Mouse (Mus musculus): ENCODE results near the gene Cmtm2b. TPM values are rescaled to one million over a fixed set of nuclear protein-coding genes. Genes with fewer than 3 reads are reported as not detected.
A peak's percentile ranks its signal among the peaks of the same experiment; 100 is the strongest.

Gene Cmtm2b
- polyA plus RNA-seq, 1 experiment from 2014 or later, result not detected

GRCm38 (mm10) chr8:104333786-104334185 lies 11.8 kb downstream of the Cmtm2b start:
- no peaks in the 10 kb centered on the region for H3K36me3 ChIP-seq
- no peak overlapping the region for H3K4me3 ChIP-seq
- ATAC-seq (ENCODE audit: low read depth), result no peak
- H3K4me2 ChIP-seq, result no peak overlapping the region
- no peak overlapping the region for H3K9ac ChIP-seq
- no peak overlapping the region for H3K27ac ChIP-seq (replicated peaks)
- no peaks in the 10 kb centered on the region for H3K4me1 ChIP-seq (replicated peaks)
- H3K9me3 ChIP-seq, result no peaks in the 10 kb centered on the region
- 85% methylated on average over 5 of the region's 5 CpGs for WGBS
- no peaks in the 10 kb centered on the region for H3K27me3 ChIP-seq

GRCm38 (mm10) chr8:104334196-104334595 lies 12.2 kb downstream of the Cmtm2b start:
- WGBS, result 63% methylated on average over 1 of the region's 1 CpGs
- H3K27ac ChIP-seq (replicated peaks), result no peak overlapping the region
- no peaks in the 10 kb centered on the region for H3K4me1 ChIP-seq (replicated peaks)
- H3K9ac ChIP-seq, result no peak overlapping the region
- no peaks in the 10 kb centered on the region for H3K9me3 ChIP-seq
- no peaks in the 10 kb centered on the region for H3K36me3 ChIP-seq
- ATAC-seq (ENCODE audit: low read depth), result no peak
- H3K4me3 ChIP-seq, result no peak overlapping the region
- no peak overlapping the region for H3K4me2 ChIP-seq
- H3K27me3 ChIP-seq, result no peaks in the 10 kb centered on the region

DNA sequence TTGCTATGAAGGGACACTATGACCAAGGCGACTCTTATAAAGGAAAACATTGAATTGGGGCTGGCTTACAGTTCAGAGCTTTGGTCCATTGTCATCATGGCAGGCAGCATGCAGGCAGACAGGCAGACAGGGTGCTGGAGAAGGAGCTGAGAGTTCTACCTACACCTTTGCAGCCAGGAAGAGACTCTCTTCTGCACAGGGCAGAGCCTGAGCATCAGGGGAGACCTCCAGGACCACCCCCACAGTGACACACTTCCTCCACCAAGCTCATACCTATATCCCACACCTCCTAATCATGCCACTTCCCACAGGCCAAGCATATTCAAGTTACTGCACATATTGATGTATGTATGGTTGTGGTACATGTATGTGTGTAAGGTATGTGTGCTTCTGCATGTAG lies 14.8 kb downstream of the Cmtm2b start:
- WGBS, result 86% methylated on average over 1 of the region's 1 CpGs
- no peaks in the 10 kb centered on the region for H3K9me3 ChIP-seq
- H3K4me1 ChIP-seq (replicated peaks), result peaks cover 13% of the 10 kb centered on the region
- no peak overlapping the region for H3K27ac ChIP-seq (replicated peaks)
- H3K27me3 ChIP-seq, result no peaks in the 10 kb centered on the region
- no peaks in the 10 kb centered on the region for H3K36me3 ChIP-seq
- no peak overlapping the region for H3K4me3 ChIP-seq
- no peak overlapping the region for H3K9ac ChIP-seq
- no peak for ATAC-seq (ENCODE audit: low read depth)
- no peak overlapping the region for H3K4me2 ChIP-seq

- no peak overlapping the region for H3K9ac ChIP-seq
- no peaks in the 10 kb centered on the region for H3K36me3 ChIP-seq
- H3K9me3 ChIP-seq, result no peaks in the 10 kb centered on the region
- H3K4me1 ChIP-seq (replicated peaks), result peaks cover 13% of the 10 kb centered on the region
- no peaks in the 10 kb centered on the region for H3K27me3 ChIP-seq
- 53% methylated on average over 3 of the region's 3 CpGs for WGBS
- H3K4me3 ChIP-seq, result no peak overlapping the region
- H3K4me2 ChIP-seq, result no peak overlapping the region
- no peak overlapping the region for H3K27ac ChIP-seq (replicated peaks)
- ATAC-seq (ENCODE audit: low read depth), result no peak
Measured at GRCm38 (mm10) chr8:104337890-104338289, 15.9 kb downstream of the Cmtm2b start.

- 20% methylated on average over 16 of the region's 18 CpGs for WGBS
- Histone ChIP-seq H3K4me2 (peak within 1 kb of the TSS; percentile 86), H3K27me3 (no peaks in the 10 kb centered on the region), H3K36me3 (no peaks in the 10 kb centered on the region), H3K4me3 (peak within 1 kb of the TSS; percentile 60), H3K4me1 (replicated peaks) (peaks cover 16% of the 10 kb centered on the region), H3K9ac (peak within 1 kb of the TSS; percentile 78), H3K9me3 (no peaks in the 10 kb centered on the region), H3K27ac (replicated peaks) (no peak within 1 kb of the TSS)
- no peak; the same call in 1 of the 2 replicates for ATAC-seq (ENCODE audit: low read depth)
Measured at GRCm38 (mm10) chr8:104339229-104339982, 17.4 kb downstream of the Cmtm2b start, which contains the start of gene Cmtm3. TSS of gene Cmtm3 (plus strand) at chr8:104339410.

GRCm38 (mm10) chr8:104339983-104340232 lies 17.9 kb downstream of the Cmtm2b start:
- Histone ChIP-seq H3K36me3 (no peaks in the 10 kb centered on the region), H3K4me1 (replicated peaks) (peaks cover 16% of the 10 kb centered on the region), H3K9me3 (no peaks in the 10 kb centered on the region), H3K9ac (peak overlapping the region; percentile 78), H3K27me3 (no peaks in the 10 kb centered on the region), H3K4me2 (peak overlapping the region; percentile 86), H3K27ac (replicated peaks) (no peak overlapping the region), H3K4me3 (peak overlapping the region; percentile 60)
- WGBS, result 0% methylated on average over 6 of the region's 6 CpGs
- peak; percentile 9 for ATAC-seq (ENCODE audit: low read depth)

GRCm38 (mm10) chr8:104340233-104341105 lies 18.4 kb downstream of the Cmtm2b start:
- ATAC-seq (ENCODE audit: low read depth), result peak; percentile 77
- peak overlapping the region; percentile 86 for H3K4me2 ChIP-seq
- H3K4me1 ChIP-seq (replicated peaks), result peaks cover 16% of the 10 kb centered on the region
- H3K4me3 ChIP-seq, result peak overlapping the region; percentile 60
- under 1% methylated on average over 51 of the region's 54 CpGs for WGBS
- H3K36me3 ChIP-seq, result no peaks in the 10 kb centered on the region
- peak overlapping the region; percentile 75 for H3K27ac ChIP-seq (replicated peaks)
- peak overlapping the region; percentile 78 for H3K9ac ChIP-seq
- H3K27me3 ChIP-seq, result no peaks in the 10 kb centered on the region
- H3K9me3 ChIP-seq, result no peaks in the 10 kb centered on the region

- under 1% methylated on average over 24 of the region's 24 CpGs for WGBS
- peak overlapping the region; percentile 60 for H3K4me3 ChIP-seq
Measured at GRCm38 (mm10) chr8:104341106-104341561, 19.1 kb downstream of the Cmtm2b start.

GRCm38 (mm10) chr8:104341678-104342077 lies 19.6 kb downstream of the Cmtm2b start:
- Histone ChIP-seq H3K4me3 (peak overlapping the region; percentile 60), H3K9me3 (no peaks in the 10 kb centered on the region), H3K27me3 (no peaks in the 10 kb centered on the region), H3K4me1 (replicated peaks) (peaks cover 18% of the 10 kb centered on the region), H3K36me3 (no peaks in the 10 kb centered on the region), H3K27ac (replicated peaks) (no peak overlapping the region), H3K4me2 (peak overlapping the region; percentile 86), H3K9ac (no peak overlapping the region)
- 43% methylated on average over 6 of the region's 6 CpGs for WGBS
- ATAC-seq (ENCODE audit: low read depth), result no peak

More at GRCm38 (mm10) chr8:104341106-104341561, 19.1 kb downstream of the Cmtm2b start:
- Histone ChIP-seq H3K9ac (peak overlapping the region; percentile 78), H3K27ac (replicated peaks) (peak overlapping the region; percentile 75), H3K4me1 (replicated peaks) (peaks cover 16% of the 10 kb centered on the region), H3K36me3 (no peaks in the 10 kb centered on the region), H3K27me3 (no peaks in the 10 kb centered on the region), H3K9me3 (no peaks in the 10 kb centered on the region), H3K4me2 (peak overlapping the region; percentile 86)
- ATAC-seq (ENCODE audit: low read depth), result peak; percentile 72

- Histone ChIP-seq H3K9ac (no peak overlapping the region), H3K36me3 (no peaks in the 10 kb centered on the region), H3K9me3 (no peaks in the 10 kb centered on the region), H3K4me2 (no peak overlapping the region), H3K4me3 (no peak overlapping the region), H3K4me1 (replicated peaks) (peaks cover 20% of the 10 kb centered on the region), H3K27ac (replicated peaks) (no peak overlapping the region), H3K27me3 (no peaks in the 10 kb centered on the region)
- 82% methylated on average over 5 of the region's 5 CpGs for WGBS
- no peak for ATAC-seq (ENCODE audit: low read depth)
Measured at GRCm38 (mm10) chr8:104342426-104342825, 20.4 kb downstream of the Cmtm2b start.

DNA sequence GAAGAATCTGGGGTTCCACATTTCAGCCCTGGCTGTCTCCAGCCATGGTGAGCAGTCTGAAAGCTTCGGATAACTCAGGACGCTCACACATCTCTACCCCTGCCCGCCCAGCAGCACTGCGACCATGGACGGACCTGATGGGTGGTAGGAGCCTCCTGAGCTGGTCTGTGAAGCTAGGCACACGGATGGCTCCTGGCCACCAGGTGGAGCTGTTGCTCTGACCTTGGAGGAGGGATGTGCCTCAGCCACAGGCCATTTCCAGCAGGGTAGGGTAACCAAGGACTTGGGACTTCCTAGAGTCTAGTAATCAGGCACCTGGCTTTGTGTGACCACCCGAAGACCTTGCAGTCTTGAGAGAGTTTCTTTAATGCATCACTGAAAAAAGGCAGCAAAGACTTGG lies 21.9 kb downstream of the Cmtm2b start:
- ATAC-seq (ENCODE audit: low read depth), result peak; percentile 28; the same call in 1 of the 2 replicates
- peaks cover 20% of the 10 kb centered on the region for H3K4me1 ChIP-seq (replicated peaks)
- peaks cover 6% of the 10 kb centered on the region; the same call in 1 of the 2 replicates for H3K36me3 ChIP-seq
- no peak overlapping the region for H3K27ac ChIP-seq (replicated peaks)
- H3K4me3 ChIP-seq, result no peak overlapping the region
- 17% methylated on average over 7 of the region's 7 CpGs for WGBS
- no peaks in the 10 kb centered on the region for H3K27me3 ChIP-seq
- no peak overlapping the region for H3K4me2 ChIP-seq
- no peaks in the 10 kb centered on the region for H3K9me3 ChIP-seq
- H3K9ac ChIP-seq, result no peak overlapping the region

DNA sequence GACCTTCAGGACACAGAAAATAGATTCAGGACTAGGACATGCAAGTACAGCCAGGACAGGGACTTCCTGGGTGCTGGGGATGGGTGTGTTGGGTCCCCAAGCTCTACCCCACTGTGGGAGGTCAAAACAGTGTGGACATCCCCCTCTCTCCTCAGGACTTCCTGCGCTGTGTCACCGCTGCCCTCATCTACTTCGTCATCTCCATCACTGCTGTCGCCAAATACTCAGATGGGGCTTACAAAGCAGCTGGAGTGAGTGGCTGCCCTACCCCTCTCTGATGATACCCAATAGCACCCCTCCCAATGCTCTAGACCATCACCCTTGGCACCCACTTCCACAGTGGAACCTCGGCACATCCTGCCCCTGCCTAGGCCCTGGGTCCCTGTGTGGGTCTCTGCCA lies 22.6 kb downstream of the Cmtm2b start:
- Histone ChIP-seq H3K4me1 (replicated peaks) (peaks cover 20% of the 10 kb centered on the region), H3K4me2 (no peak overlapping the region), H3K36me3 (peaks cover 6% of the 10 kb centered on the region; the same call in 1 of the 2 replicates), H3K27ac (replicated peaks) (no peak overlapping the region), H3K4me3 (no peak overlapping the region), H3K27me3 (no peaks in the 10 kb centered on the region), H3K9ac (no peak overlapping the region), H3K9me3 (no peaks in the 10 kb centered on the region)
- ATAC-seq (ENCODE audit: low read depth), result no peak
- WGBS, result 88% methylated on average over 5 of the region's 5 CpGs

Data from neural tube, embryonic 13.5 days (tissue).